Mouse (Mus musculus) CH12.LX (cell line): ENCODE data around the gene Ramp1.

ENCODE experiments used
- CTCF ChIP-seq, 2 experiments: IDR thresholded peaks in 1 of 2; conservative IDR thresholded peaks in 1 of 2; 2 replicates each; pipeline ENCODE4 v1.5.1; 2011 to 2012; ENCODE audit warnings: low read depth in 2 of 2, low read length in 2 of 2, improper control_type of control experiment in 1 of 2, inconsistent platforms in 1 of 2, mild to moderate bottlenecking in 1 of 2, moderate library complexity in 1 of 2
- E2F4 ChIP-seq: IDR thresholded peaks from 2 replicates; pipeline ENCODE4 v1.6.1; 2011; ENCODE audit warnings: low read depth, low read length, improper control_type of control experiment; ENCODE audit not compliant: insufficient replicate concordance
- ETS1 ChIP-seq: conservative IDR thresholded peaks from 2 replicates; pipeline ENCODE4 v1.6.1; 2012; ENCODE audit warnings: low read depth, mild to moderate bottlenecking, inconsistent platforms, low read length, improper control_type of control experiment, moderate library complexity
- JUN ChIP-seq: IDR thresholded peaks from 2 replicates; pipeline ENCODE4 v1.6.1; 2011; ENCODE audit warnings: low read depth, mild to moderate bottlenecking, low read length, improper control_type of control experiment, moderate library complexity; ENCODE audit not compliant: insufficient read depth
- JUND ChIP-seq: conservative IDR thresholded peaks from 2 replicates; pipeline ENCODE4 v1.6.1; 2011; ENCODE audit warnings: low read depth, low read length, improper control_type of control experiment
- MAX ChIP-seq: IDR thresholded peaks from 2 replicates; pipeline ENCODE4 v1.6.1; 2011; ENCODE audit warnings: low read length, improper control_type of control experiment
- POLR2A ChIP-seq: IDR thresholded peaks from 2 replicates; pipeline ENCODE4 v1.6.1; 2011; ENCODE audit warnings: low read depth, mild to moderate bottlenecking, improper control_type of control experiment, low read length
- POLR2AphosphoS2 ChIP-seq: IDR thresholded peaks from 2 replicates; pipeline ENCODE4 v1.6.1; 2011; ENCODE audit warnings: low read depth, low read length, improper control_type of control experiment
- SIN3A ChIP-seq: IDR thresholded peaks from 2 replicates; pipeline ENCODE4 v1.6.1; 2012; ENCODE audit warnings: low read length, improper control_type of control experiment, inconsistent platforms
- SMC3 ChIP-seq: IDR thresholded peaks from 2 replicates; pipeline ENCODE4 v1.6.1; 2011; ENCODE audit warnings: low read depth, low read length, improper control_type of control experiment
- TCF12 ChIP-seq: IDR thresholded peaks from 2 replicates; pipeline ENCODE4 v1.6.1; 2014; ENCODE audit warnings: low read depth, mild to moderate bottlenecking, inconsistent platforms, low read length, improper control_type of control experiment
- ZMIZ1 ChIP-seq: IDR thresholded peaks from 2 replicates; pipeline ENCODE4 v1.6.1; 2012; ENCODE audit warnings: low read depth, mild to moderate bottlenecking, inconsistent platforms, low read length, improper control_type of control experiment

- TF ChIP-seq JUND (no peak), CTCF (conservative IDR thresholded peaks at IDR 0.05 in 1 of 2, IDR thresholded peaks at IDR 0.05 in 1 of 2; ENCODE audit: low read depth in 2 of 2, low read length in 2 of 2) (no peak), ETS1 (no peak), JUN (no peak), SMC3 (no peak), POLR2AphosphoS2 (no peak), POLR2A (no peak), MAX (no peak), SIN3A (no peak), E2F4 (no peak), ZMIZ1 (no peak), TCF12 (no peak)
These were observed 3.6 kb upstream of the Ramp1 start for GRCm38 (mm10) chr1:91176026-91176425.
